In genomic region chr15:89215611-89216233, GRCm38 (mm10) we compare ENCODE assay signal across 10 mouse cellular contexts. TPM values are rescaled to one million over a fixed set of nuclear protein-coding genes. Genes with fewer than 3 reads are reported as not detected.
DNase-seq lines count a peak whose midpoint lies in the region; ATAC-seq and TF ChIP-seq lines count a peak whose summit lies in the region.
"Had no signal": no experiment of that assay in that cellular context is flagged by ENCODE, and none has a peak within 500 bp of the region (broad histone marks: within the 10 kb centered on the region; RNA-seq: fewer than 3 reads in every experiment).

No protein-coding gene starts in this region.

- no peak for TF ChIP-seq CTCF in liver, embryonic 14.5 days (IDR thresholded peaks at IDR 0.05; ENCODE audit: low read depth)

- peak; percentile 77 for ATAC-seq in liver, embryonic 14.5 days (ENCODE audit: insufficient read depth)
- ATAC-seq in CD4-positive, CD25-positive, alpha-beta regulatory T cell, adult 4 months, result no peak
- ATAC-seq: forebrain, embryonic 14.5 days had no signal

- intact Hi-C loops in left cerebral cortex, postnatal 25 days (cut with DNase I), result loop anchor here (10.0 kb wide), 1 partner anchor 391 kb away; no protein-coding TSS in a partner anchor

- peak overlapping the region; percentile 93 for H3K27ac ChIP-seq in liver, embryonic 14.5 days
- H3K27ac ChIP-seq: macrophage had no signal

- WGBS in liver, embryonic 14.5 days (ENCODE audit: insufficient replicate concordance), result 16% methylated on average over 2 of the region's 2 CpGs

- peak; percentile 44 for DNase-seq in kidney, adult 9 months
- DNase-seq in kidney, postnatal 14 days, result no peak
- peak; percentile 66 to 70 for DNase-seq in cerebellum, adult 18-20 months
- DNase-seq in heart, adult 8-10 months (ENCODE audit: low spot score), result peak; percentile 63
- peak; percentile 56 to 75 (median 67) for DNase-seq in liver, embryonic 14.5 days (ENCODE audit: low read depth in 3 of 3, low spot score in 3 of 3)
- no peak for DNase-seq in layer of hippocampus, adult 11-12 months (ENCODE audit: low spot score)
- no peak for DNase-seq in left cerebral cortex, postnatal 25 days (ENCODE audit: low spot score in 2 of 2)

- peaks cover 7% of the 10 kb centered on the region; the same call in 1 of the 2 replicates for H3K36me3 ChIP-seq in liver, embryonic 14.5 days (replicated peaks; ENCODE audit: control insufficient read depth, insufficient read depth, low read depth)

- peak overlapping the region; percentile 63 for H3K9ac ChIP-seq in liver, embryonic 14.5 days (replicated peaks)

- no peaks in the 10 kb centered on the region for H3K27me3 ChIP-seq in liver, embryonic 14.5 days (ENCODE audit: control insufficient read depth, insufficient read depth, low read length)

- peaks cover 2% of the 10 kb centered on the region for H3K9me3 ChIP-seq in liver, embryonic 14.5 days (ENCODE audit: control insufficient read depth, low read length)

- H3K4me3 ChIP-seq in liver, embryonic 14.5 days (ENCODE audit: insufficient read depth in 1 of 2, low read depth in 2 of 2, low read length in 2 of 2), result peak overlapping the region in 1 of 2 experiments; percentile 32; a peak in 2 of 4 replicates

- TF ChIP-seq EP300 in liver, embryonic 14.5 days (IDR thresholded peaks at IDR 0.05; ENCODE audit: low read depth), result peak; percentile 85

- H3K4me1 ChIP-seq in liver, embryonic 14.5 days (replicated peaks; ENCODE audit: control insufficient read depth in 2 of 2, insufficient read depth in 2 of 2, low read length in 1 of 2), result peaks cover 32 to 38% of the 10 kb centered on the region in 2 experiments

- H3K4me2 ChIP-seq in liver, embryonic 14.5 days (ENCODE audit: low read depth), result peak overlapping the region; percentile 86

RNA-seq across cellular contexts. Expression of gene Ppp6r2, which starts 4.4 kb away (rescaled TPM):
- total RNA-seq in heart, adult 8-10 months (2022), result 10 to 100 TPM; 82.1 to 87.5 (median 84.7) TPM
- polyA plus RNA-seq in liver, embryonic 14.5 days (2012; rRNA removed), result 11.6 and 15.3 TPM in 2 replicates
- 17.7 and 19.5 TPM in 2 replicates for polyA plus RNA-seq in liver, embryonic 14.5 days (2014; fragmentation: Nextera tagmentation; extraction: Ambion mirVana)
- 10 to 100 TPM; 25.3 to 28.0 TPM for polyA plus RNA-seq in CD4-positive, CD25-positive, alpha-beta regulatory T cell, adult 4 months (2017; shearing (Covaris generic))
- 100 to 1,000 TPM; 148 to 149 TPM for total RNA-seq in left cerebral cortex, postnatal 25 days (2021)

RNA-seq across cellular contexts. Expression of gene Dennd6b, which starts 19.4 kb away (rescaled TPM):
- total RNA-seq in heart, adult 8-10 months (2022), result 10 to 100 TPM in 2 of 4 experiments, 1 to 10 TPM in 2; 8.8 to 12.9 (median 11.0) TPM
- 4.5 TPM in 2 replicates for polyA plus RNA-seq in liver, embryonic 14.5 days (2012; rRNA removed)
- 1.6 and 2.4 TPM in 2 replicates for polyA plus RNA-seq in liver, embryonic 14.5 days (2014; fragmentation: Nextera tagmentation; extraction: Ambion mirVana)
- polyA plus RNA-seq in CD4-positive, CD25-positive, alpha-beta regulatory T cell, adult 4 months (2017; shearing (Covaris generic)), result 10 to 100 TPM; 13.5 to 18.4 TPM
- total RNA-seq in left cerebral cortex, postnatal 25 days (2021), result 10 to 100 TPM; 44.8 to 47.0 TPM

RNA-seq across cellular contexts. Expression of gene Plxnb2, which starts 35.1 kb away (rescaled TPM):
- 100 to 1,000 TPM in 2 of 4 experiments, 10 to 100 TPM in 2; 92.5 to 104 (median 99.6) TPM for total RNA-seq in heart, adult 8-10 months (2022)
- polyA plus RNA-seq in liver, embryonic 14.5 days (2012; rRNA removed), result 21.6 and 23.7 TPM in 2 replicates
- polyA plus RNA-seq in liver, embryonic 14.5 days (2014; fragmentation: Nextera tagmentation; extraction: Ambion mirVana), result 16.4 and 18.3 TPM in 2 replicates
- polyA plus RNA-seq in CD4-positive, CD25-positive, alpha-beta regulatory T cell, adult 4 months (2017; shearing (Covaris generic)), result 1 to 10 TPM in 1 of 2 experiments, under 1 TPM in 1; 0.85 to 2.8 TPM
- 10 to 100 TPM; 43.4 to 44.9 TPM for total RNA-seq in left cerebral cortex, postnatal 25 days (2021)

Comparison
In these comparisons a context has a peak if more than half of its experiments do, and no peak if none do; other contexts are left out.
1. DNase-seq: peak in kidney, adult 9 months (single experiment), cerebellum, adult 18-20 months (2 of 2), heart, adult 8-10 months (single experiment) and liver, embryonic 14.5 days (3 of 3); none in kidney, postnatal 14 days (single experiment), layer of hippocampus, adult 11-12 months (single experiment) and left cerebral cortex, postnatal 25 days (0 of 2).